Mouse (Mus musculus) kidney, postnatal 4 days (tissue): Measurements from ENCODE around the gene Med29.

Experiments
- DNase-seq, 2 experiments: peaks; one replicate each; pipeline ENCODE4 v3.0.0; 2021; ENCODE audit warnings: mixed read lengths in 2 of 2

Med29 gene

GRCm38 (mm10) chr7:28353267-28353666 lies 39.2 kb downstream of the Med29 start:
- peak in 1 of 2 experiments; percentile 47 for DNase-seq

DNA sequence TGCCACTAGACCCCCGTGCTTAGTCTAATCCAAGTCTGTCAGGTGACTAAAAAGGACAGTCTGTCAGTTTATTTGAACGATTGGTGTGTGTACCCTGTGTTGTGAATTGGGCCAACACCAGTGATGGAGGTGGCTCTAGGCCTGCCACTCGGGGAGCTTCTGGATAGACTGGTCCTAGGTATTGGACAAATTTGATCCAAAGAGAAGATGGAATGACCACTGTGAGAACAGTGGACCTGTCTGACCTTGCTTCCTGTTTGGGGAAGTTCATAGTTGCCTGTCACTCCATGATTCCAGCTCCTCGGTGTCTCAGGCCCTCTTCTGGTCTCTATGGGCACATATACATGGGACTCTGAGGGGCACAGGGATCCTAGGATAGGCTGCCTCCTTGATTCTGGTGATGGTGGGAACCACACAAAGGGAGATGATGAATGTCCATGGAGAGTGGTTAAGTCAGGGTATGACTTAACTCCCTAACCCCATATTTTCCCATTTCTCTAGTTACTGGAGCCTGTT lies 40.8 kb downstream of the Med29 start:
- DNase-seq, result no peak

DNA sequence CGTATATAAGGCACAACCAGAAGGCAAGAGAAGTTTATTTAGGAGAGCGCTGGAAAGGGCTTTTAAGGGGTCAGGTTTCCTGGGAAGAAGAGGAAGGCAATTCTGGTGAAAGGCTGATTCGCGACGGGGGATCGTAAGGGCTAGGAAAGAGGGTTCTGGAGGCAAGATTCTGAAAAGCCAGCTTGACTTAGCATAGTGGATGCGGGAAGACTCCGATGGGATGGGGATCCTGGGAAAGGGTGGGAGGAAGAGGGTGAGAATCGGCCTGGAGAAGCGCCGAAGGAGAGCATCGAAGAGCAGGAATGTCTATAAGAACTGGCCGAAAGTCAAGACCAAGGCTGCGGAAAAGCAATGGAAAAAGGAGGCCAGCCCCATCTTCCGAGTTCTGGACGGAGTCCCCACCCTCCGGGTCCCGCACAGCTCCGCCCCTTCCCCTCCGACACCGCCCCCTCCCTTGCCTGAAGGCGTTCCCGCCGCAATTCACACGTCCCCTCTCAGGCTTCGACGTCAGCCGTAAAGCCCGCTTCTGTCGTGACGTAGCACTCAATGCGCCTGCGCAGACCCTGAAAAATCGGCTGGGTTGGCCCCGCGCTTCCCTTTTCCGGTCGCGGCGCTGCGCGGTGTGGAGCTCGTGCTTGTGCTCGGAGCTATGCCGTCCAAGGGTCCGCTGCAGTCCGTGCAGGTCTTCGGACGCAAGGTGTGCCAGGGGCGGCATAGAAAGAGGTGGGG lies 42.2 kb downstream of the Med29 start, which contains the start of gene Rps16:
TSS of gene Rps16 (plus strand) at position 498 of the 729 bp plus-strand sequence.
- peak; percentile 99 for DNase-seq

GRCm38 (mm10) chr7:28348601-28349000 lies 43.9 kb downstream of the Med29 start:
- no peak for DNase-seq

GRCm38 (mm10) chr7:28347746-28348145 lies 44.8 kb downstream of the Med29 start:
- no peak for DNase-seq

GRCm38 (mm10) chr7:28344637-28345036 lies 47.9 kb downstream of the Med29 start:
- peak; percentile 78 to 82 for DNase-seq

- DNase-seq, result no peak
These were observed 51.1 kb downstream of the Med29 start for GRCm38 (mm10) chr7:28341381-28341780.

DNA sequence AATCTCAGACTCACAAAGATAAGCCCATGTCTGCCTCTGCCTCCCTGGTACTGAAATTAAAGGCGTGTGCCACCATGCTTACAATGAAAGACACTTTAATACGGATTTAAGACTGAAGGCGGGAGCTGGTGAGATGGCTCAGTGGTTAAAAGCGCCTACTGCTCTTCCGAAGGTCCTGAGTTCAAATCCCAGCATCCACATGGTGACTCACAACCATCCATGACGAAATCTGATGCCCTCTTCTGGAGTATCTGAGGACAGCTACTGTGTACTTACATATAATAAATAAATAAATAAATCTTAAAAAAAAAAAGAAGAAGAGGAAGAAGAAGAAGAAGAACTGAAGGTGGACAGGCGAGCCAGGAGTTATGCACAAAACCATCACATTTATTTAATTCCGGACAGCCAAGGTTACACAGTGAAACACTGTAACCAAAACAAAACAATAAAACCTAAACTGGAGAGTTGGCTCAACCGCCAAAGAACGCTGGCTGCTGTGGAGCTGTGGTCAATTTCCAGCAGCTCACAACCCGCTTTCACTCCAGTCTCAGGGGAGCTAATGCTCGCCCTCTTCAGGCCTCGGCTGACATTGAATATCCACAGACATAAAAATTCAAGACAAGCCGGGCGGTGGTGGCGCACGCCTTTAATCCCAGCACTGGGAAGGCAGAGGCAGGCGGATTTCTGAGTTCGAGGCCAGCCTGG lies 53.1 kb downstream of the Med29 start:
- DNase-seq, result peak; percentile 64 to 80

- peak; percentile 98 to 99 for DNase-seq
These were observed 54.2 kb downstream of the Med29 start, which contains the start of gene Supt5 for GRCm38 (mm10) chr7:28338108-28338998. Supt5 (minus strand) TSS chr7:28338746.
